Mouse (Mus musculus): ENCODE measurements around the gene Atg10. TPM values are rescaled to one million over a fixed set of nuclear protein-coding genes. Genes with fewer than 3 reads are reported as not detected.

Gene Atg10
- polyA plus RNA-seq, 2 experiments: 5.4 to 18.3 TPM

GRCm38 (mm10) chr13:91090861-91091730 lies 132.7 kb downstream of the Atg10 start:
- H3K4me2 ChIP-seq (replicated peaks; ENCODE audit: low read depth, low read length, severe bottlenecking): no peak overlapping the region
- no peak overlapping the region for H3K27ac ChIP-seq (replicated peaks; ENCODE audit: low read depth, low read length)
- no peaks in the 10 kb centered on the region for H3K9me3 ChIP-seq (ENCODE audit: control insufficient read depth, low read length)
- no peak for TF ChIP-seq POLR2A (IDR thresholded peaks at IDR 0.05; ENCODE audit: borderline replicate concordance, extremely low read depth, insufficient read depth, insufficient read length)
- H3K27me3 ChIP-seq (ENCODE audit: control insufficient read depth, insufficient read depth, low read length): no peaks in the 10 kb centered on the region
- H3K4me3 ChIP-seq (replicated peaks; ENCODE audit: low read length): no peak overlapping the region
- no peaks in the 10 kb centered on the region for H3K36me3 ChIP-seq (ENCODE audit: control insufficient read depth, insufficient read depth, low read length)
- H3K9ac ChIP-seq (ENCODE audit: low read depth, low read length, severe bottlenecking): no peak overlapping the region
- 62% methylated on average over 4 of the region's 4 CpGs for WGBS
- ATAC-seq (ENCODE audit: low FRiP score, low read depth) (no peak), DNase-seq (ENCODE audit: low spot score) (no peak)
- H3K4me1 ChIP-seq (ENCODE audit: control insufficient read depth, insufficient read depth, low read length): peaks cover 11% of the 10 kb centered on the region

GRCm38 (mm10) chr13:91086361-91086900 lies 137.3 kb downstream of the Atg10 start:
- no peaks in the 10 kb centered on the region for H3K27me3 ChIP-seq (ENCODE audit: control insufficient read depth, insufficient read depth, low read length)
- no peak for TF ChIP-seq POLR2A (IDR thresholded peaks at IDR 0.05; ENCODE audit: borderline replicate concordance, extremely low read depth, insufficient read depth, insufficient read length)
- H3K4me2 ChIP-seq (replicated peaks; ENCODE audit: low read depth, low read length, severe bottlenecking): no peak overlapping the region
- H3K9me3 ChIP-seq (ENCODE audit: control insufficient read depth, low read length): no peaks in the 10 kb centered on the region
- H3K9ac ChIP-seq (ENCODE audit: low read depth, low read length, severe bottlenecking): no peak overlapping the region
- no peak overlapping the region for H3K27ac ChIP-seq (replicated peaks; ENCODE audit: low read depth, low read length)
- H3K4me3 ChIP-seq (replicated peaks; ENCODE audit: low read length): no peak overlapping the region
- H3K4me1 ChIP-seq (ENCODE audit: control insufficient read depth, insufficient read depth, low read length): no peaks in the 10 kb centered on the region
- ATAC-seq (ENCODE audit: low FRiP score, low read depth) (no peak), DNase-seq (ENCODE audit: low spot score) (no peak)
- H3K36me3 ChIP-seq (ENCODE audit: control insufficient read depth, insufficient read depth, low read length): no peaks in the 10 kb centered on the region
- WGBS: 85% methylated on average over 12 of the region's 12 CpGs

- Histone ChIP-seq H3K4me1 (ENCODE audit: control insufficient read depth, insufficient read depth, low read length) (no peaks in the 10 kb centered on the region), H3K9me3 (ENCODE audit: control insufficient read depth, low read length) (no peaks in the 10 kb centered on the region)
Measured at GRCm38 (mm10) chr13:91072351-91072750, 151.4 kb downstream of the Atg10 start.

GRCm38 (mm10) chr13:91060871-91061270 lies 162.9 kb downstream of the Atg10 start:
- H3K4me1 ChIP-seq (ENCODE audit: control insufficient read depth, insufficient read depth, low read length): no peaks in the 10 kb centered on the region
- 86% methylated on average over 5 of the region's 5 CpGs for WGBS
- TF ChIP-seq POLR2A (IDR thresholded peaks at IDR 0.05; ENCODE audit: borderline replicate concordance, extremely low read depth, insufficient read depth, insufficient read length): no peak
- ATAC-seq (ENCODE audit: low FRiP score, low read depth) (no peak), DNase-seq (ENCODE audit: low spot score) (no peak)
- H3K27ac ChIP-seq (replicated peaks; ENCODE audit: low read depth, low read length): no peak overlapping the region
- no peaks in the 10 kb centered on the region for H3K36me3 ChIP-seq (ENCODE audit: control insufficient read depth, insufficient read depth, low read length)
- H3K4me2 ChIP-seq (replicated peaks; ENCODE audit: low read depth, low read length, severe bottlenecking): no peak overlapping the region
- H3K9ac ChIP-seq (ENCODE audit: low read depth, low read length, severe bottlenecking): no peak overlapping the region
- no peak overlapping the region for H3K4me3 ChIP-seq (replicated peaks; ENCODE audit: low read length)
- H3K9me3 ChIP-seq (ENCODE audit: control insufficient read depth, low read length): no peaks in the 10 kb centered on the region
- no peaks in the 10 kb centered on the region for H3K27me3 ChIP-seq (ENCODE audit: control insufficient read depth, insufficient read depth, low read length)

More at GRCm38 (mm10) chr13:91072351-91072750, 151.4 kb downstream of the Atg10 start:
- ATAC-seq (ENCODE audit: low FRiP score, low read depth): no peak
- Histone ChIP-seq H3K4me3 (replicated peaks; ENCODE audit: low read length) (no peak overlapping the region), H3K27ac (replicated peaks; ENCODE audit: low read depth, low read length) (no peak overlapping the region), H3K4me2 (replicated peaks; ENCODE audit: low read depth, low read length, severe bottlenecking) (no peak overlapping the region), H3K27me3 (ENCODE audit: control insufficient read depth, insufficient read depth, low read length) (no peaks in the 10 kb centered on the region), H3K9ac (ENCODE audit: low read depth, low read length, severe bottlenecking) (no peak overlapping the region), H3K36me3 (ENCODE audit: control insufficient read depth, insufficient read depth, low read length) (no peaks in the 10 kb centered on the region)
- TF ChIP-seq POLR2A (IDR thresholded peaks at IDR 0.05; ENCODE audit: borderline replicate concordance, extremely low read depth, insufficient read depth, insufficient read length): no peak
- WGBS: 92% methylated on average over 2 of the region's 2 CpGs
- DNase-seq (ENCODE audit: low spot score): no peak

GRCm38 (mm10) chr13:91048171-91048570 lies 175.6 kb downstream of the Atg10 start:
- Histone ChIP-seq H3K9ac (ENCODE audit: low read depth, low read length, severe bottlenecking) (no peak overlapping the region), H3K4me2 (replicated peaks; ENCODE audit: low read depth, low read length, severe bottlenecking) (no peak overlapping the region), H3K4me1 (ENCODE audit: control insufficient read depth, insufficient read depth, low read length) (no peaks in the 10 kb centered on the region), H3K27me3 (ENCODE audit: control insufficient read depth, insufficient read depth, low read length) (no peaks in the 10 kb centered on the region), H3K9me3 (ENCODE audit: control insufficient read depth, low read length) (0 out of 2 replicates have a peak, but pooled peaks cover 7% of the 10 kb centered on the region), H3K27ac (replicated peaks; ENCODE audit: low read depth, low read length) (no peak overlapping the region), H3K36me3 (ENCODE audit: control insufficient read depth, insufficient read depth, low read length) (no peaks in the 10 kb centered on the region), H3K4me3 (replicated peaks; ENCODE audit: low read length) (no peak overlapping the region)
- DNase-seq (ENCODE audit: low spot score) (no peak), ATAC-seq (ENCODE audit: low FRiP score, low read depth) (no peak)
- no peak for TF ChIP-seq POLR2A (IDR thresholded peaks at IDR 0.05; ENCODE audit: borderline replicate concordance, extremely low read depth, insufficient read depth, insufficient read length)
- WGBS: 90% methylated on average over 4 of the region's 4 CpGs

Data from limb, embryonic 14.5 days (tissue).